Mouse (Mus musculus) neural tube, embryonic 11.5 days (tissue): ENCODE measurements at regions not wholly inside any gene's neighbourhood (a gene's known extent, or its start where the extent isn't known, plus 50 kb on each side); places are given as distances from the start of the nearest gene placed in this dataset.

ENCODE experiments used
- ATAC-seq: fragments of 200-750 bp; cut with Nextera tagmentation; 2 replicates; pipeline ENCODE4 v1.8.0; 2017; ENCODE audit warnings: moderate number of reproducible peaks, mild to moderate bottlenecking, moderate TSS enrichment, moderate library complexity; ENCODE audit not compliant: insufficient read depth, low FRiP score, low TSS enrichment
- DNase-seq: peaks from one replicate; pipeline ENCODE4 v3.0.0-alpha.2; 2015; ENCODE audit warnings: low spot score
- H3K27ac ChIP-seq: fragments of 300-500 bp; sonication (generic); 2 replicates; pipeline ENCODE4 v1.5.1; 2014; ENCODE audit warnings: low read depth, mild to moderate bottlenecking, low read length
- H3K27me3 ChIP-seq: fragments of 300-500 bp; sonication (generic); 2 replicates; pipeline ENCODE4 v1.6.1; 2014; ENCODE audit warnings: mild to moderate bottlenecking, low read length, mixed read lengths; ENCODE audit not compliant: control insufficient read depth, insufficient read depth
- H3K36me3 ChIP-seq: fragments of 300-500 bp; sonication (generic); 2 replicates; pipeline ENCODE4 v1.6.1; 2014; ENCODE audit warnings: mild to moderate bottlenecking, low read length, moderate library complexity, mixed read lengths; ENCODE audit not compliant: control insufficient read depth, insufficient read depth
- H3K4me1 ChIP-seq: fragments of 300-500 bp; sonication (generic); 2 replicates; pipeline ENCODE4 v1.6.1; 2014; ENCODE audit warnings: low read length, mixed read lengths; ENCODE audit not compliant: control insufficient read depth, insufficient read depth
- H3K4me2 ChIP-seq: fragments of 300-500 bp; sonication (generic); 2 replicates; pipeline ENCODE4 v1.6.1; 2014; ENCODE audit warnings: low read depth, mild to moderate bottlenecking, moderate library complexity
- H3K4me3 ChIP-seq: fragments of 300-500 bp; sonication (generic); 2 replicates; pipeline ENCODE4 v1.5.1; 2014; ENCODE audit warnings: low read depth, low read length
- H3K9ac ChIP-seq: fragments of 300-500 bp; sonication (generic); 2 replicates; pipeline ENCODE4 v1.6.1; 2014; ENCODE audit warnings: mild to moderate bottlenecking, low read length
- H3K9me3 ChIP-seq: fragments of 300-500 bp; sonication (generic); 2 replicates; pipeline ENCODE4 v1.6.1; 2016; ENCODE audit warnings: low read length; ENCODE audit not compliant: control insufficient read depth
- WGBS: fragments of 180-500 bp; shearing (Covaris S2); extraction: QIAGEN DNeasy Blood & Tissue Kit; methylation state at CpG from one replicate; pipeline ENCODE4 v1.1.7; 2014; 5-methylcytosine and 5-hydroxymethylcytosine counted together

- DNase-seq, result no peak
- H3K4me3 ChIP-seq, result no peak overlapping the region
Measured at GRCm38 (mm10) chr1:190270784-190271385, 100.4 kb upstream of the Prox1 start.

GRCm38 (mm10) chr1:190269181-190269580 is 98.7 kb upstream of the Prox1 start:
- Histone ChIP-seq H3K27ac (no peak overlapping the region), H3K9ac (no peak overlapping the region), H3K4me1 (no peaks in the 10 kb centered on the region), H3K27me3 (no peaks in the 10 kb centered on the region), H3K4me2 (no peak overlapping the region), H3K36me3 (no peaks in the 10 kb centered on the region), H3K4me3 (no peak overlapping the region), H3K9me3 (no peaks in the 10 kb centered on the region)
- WGBS, result 90% methylated on average over 7 of the region's 7 CpGs
- ATAC-seq (no peak), DNase-seq (no peak)

More at GRCm38 (mm10) chr1:190270784-190271385, 100.4 kb upstream of the Prox1 start:
- Histone ChIP-seq H3K36me3 (no peaks in the 10 kb centered on the region), H3K4me2 (no peak overlapping the region), H3K9me3 (no peaks in the 10 kb centered on the region), H3K27ac (no peak overlapping the region), H3K9ac (no peak overlapping the region), H3K27me3 (no peaks in the 10 kb centered on the region), H3K4me1 (no peaks in the 10 kb centered on the region)
- no peak for ATAC-seq
- 91% methylated on average over 17 of the region's 17 CpGs for WGBS

GRCm38 (mm10) chr1:190265085-190265780 is 94.7 kb upstream of the Prox1 start:
- no peak overlapping the region for H3K4me3 ChIP-seq
- no peak overlapping the region for H3K9ac ChIP-seq
- no peaks in the 10 kb centered on the region for H3K27me3 ChIP-seq
- no peak for ATAC-seq
- no peak overlapping the region for H3K4me2 ChIP-seq
- H3K27ac ChIP-seq, result no peak overlapping the region
- no peaks in the 10 kb centered on the region for H3K9me3 ChIP-seq
- H3K4me1 ChIP-seq, result no peaks in the 10 kb centered on the region
- no peaks in the 10 kb centered on the region for H3K36me3 ChIP-seq
- WGBS, result 81% methylated on average over 9 of the region's 9 CpGs
- DNase-seq, result no peak

- no peak overlapping the region for H3K4me2 ChIP-seq
- H3K9me3 ChIP-seq, result no peaks in the 10 kb centered on the region
- DNase-seq, result no peak
- no peaks in the 10 kb centered on the region for H3K4me1 ChIP-seq
- no peaks in the 10 kb centered on the region for H3K36me3 ChIP-seq
- H3K9ac ChIP-seq, result no peak overlapping the region
- ATAC-seq, result no peak
- no peak overlapping the region for H3K4me3 ChIP-seq
- H3K27ac ChIP-seq, result no peak overlapping the region
- WGBS, result 58% methylated on average over 8 of the region's 8 CpGs
- no peaks in the 10 kb centered on the region for H3K27me3 ChIP-seq
Measured at GRCm38 (mm10) chr1:190264501-190264900, 94.0 kb upstream of the Prox1 start.

GRCm38 (mm10) chr1:190263620-190264019 is 93.1 kb upstream of the Prox1 start:
- Histone ChIP-seq H3K27me3 (no peaks in the 10 kb centered on the region), H3K27ac (no peak overlapping the region), H3K36me3 (no peaks in the 10 kb centered on the region), H3K4me2 (no peak overlapping the region), H3K9ac (no peak overlapping the region), H3K4me3 (no peak overlapping the region), H3K9me3 (no peaks in the 10 kb centered on the region), H3K4me1 (no peaks in the 10 kb centered on the region)
- ATAC-seq (no peak), DNase-seq (no peak)
- 28% methylated on average over 7 of the region's 7 CpGs for WGBS

- Histone ChIP-seq H3K4me1 (no peaks in the 10 kb centered on the region), H3K4me2 (no peak overlapping the region), H3K9ac (no peak overlapping the region), H3K9me3 (no peaks in the 10 kb centered on the region), H3K27me3 (no peaks in the 10 kb centered on the region), H3K27ac (no peak overlapping the region), H3K36me3 (no peaks in the 10 kb centered on the region), H3K4me3 (no peak overlapping the region)
- 91% methylated on average over 13 of the region's 13 CpGs for WGBS
- DNase-seq (no peak), ATAC-seq (no peak)
Measured at GRCm38 (mm10) chr1:190259576-190259975, 89.1 kb upstream of the Prox1 start.

GRCm38 (mm10) chr1:190250574-190251246 is 80.2 kb upstream of the Prox1 start:
- Histone ChIP-seq H3K27me3 (no peaks in the 10 kb centered on the region), H3K4me1 (no peaks in the 10 kb centered on the region), H3K36me3 (no peaks in the 10 kb centered on the region), H3K27ac (no peak overlapping the region), H3K9ac (no peak overlapping the region), H3K4me2 (no peak overlapping the region), H3K4me3 (no peak overlapping the region), H3K9me3 (peaks cover 6% of the 10 kb centered on the region; the same call in 1 of the 2 replicates)
- ATAC-seq (no peak), DNase-seq (peak; percentile 20)
- WGBS, result 63% methylated on average over 13 of the region's 13 CpGs

- 93% methylated on average over 7 of the region's 7 CpGs for WGBS
- ATAC-seq, result no peak
Measured at GRCm38 (mm10) chr1:190242526-190242925, 72.0 kb upstream of the Prox1 start.

GRCm38 (mm10) chr1:190239796-190240195 is 69.3 kb upstream of the Prox1 start:
- WGBS, result 90% methylated on average over 6 of the region's 6 CpGs
- no peak for ATAC-seq

More at GRCm38 (mm10) chr1:190242526-190242925, 72.0 kb upstream of the Prox1 start:
- Histone ChIP-seq H3K36me3 (no peaks in the 10 kb centered on the region), H3K4me1 (no peaks in the 10 kb centered on the region), H3K4me2 (no peak overlapping the region), H3K27ac (no peak overlapping the region), H3K9ac (no peak overlapping the region), H3K4me3 (no peak overlapping the region), H3K27me3 (no peaks in the 10 kb centered on the region), H3K9me3 (no peaks in the 10 kb centered on the region)
- no peak for DNase-seq

More at GRCm38 (mm10) chr1:190239796-190240195, 69.3 kb upstream of the Prox1 start:
- no peaks in the 10 kb centered on the region for H3K9me3 ChIP-seq
- no peaks in the 10 kb centered on the region for H3K4me1 ChIP-seq
- H3K27ac ChIP-seq, result no peak overlapping the region
- no peak for DNase-seq
- H3K36me3 ChIP-seq, result no peaks in the 10 kb centered on the region
- H3K9ac ChIP-seq, result no peak overlapping the region
- H3K4me2 ChIP-seq, result no peak overlapping the region
- H3K27me3 ChIP-seq, result no peaks in the 10 kb centered on the region
- H3K4me3 ChIP-seq, result no peak overlapping the region
